Mouse (Mus musculus): ENCODE data around the gene Olfr19.

Gene Olfr19

DNA sequence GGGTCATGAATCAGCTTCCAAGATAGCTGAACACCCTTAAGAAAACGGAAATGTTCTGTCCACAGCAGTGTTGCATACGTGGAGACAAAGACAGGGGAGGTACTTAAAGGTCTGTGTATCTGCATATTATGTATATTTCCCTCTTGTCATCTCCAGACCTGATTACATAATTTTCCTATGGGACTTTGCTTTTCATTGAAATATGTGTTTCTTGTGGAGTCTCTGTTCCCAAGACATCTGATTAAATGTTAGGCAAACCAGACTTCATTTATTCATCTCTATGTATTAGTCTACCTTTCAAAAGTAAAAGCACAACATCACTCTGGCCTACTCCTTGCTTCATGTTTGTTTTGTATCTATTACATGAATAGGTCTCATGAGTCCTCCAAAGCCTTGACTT is at the start of gene Olfr19:
Gene Olfr19 (minus strand): TSS at position 101 of the 400 bp plus-strand sequence.
- no peak for TF ChIP-seq GATA4 (IDR thresholded peaks at IDR 0.05; ENCODE audit: insufficient replicate concordance, low read length)

DNA sequence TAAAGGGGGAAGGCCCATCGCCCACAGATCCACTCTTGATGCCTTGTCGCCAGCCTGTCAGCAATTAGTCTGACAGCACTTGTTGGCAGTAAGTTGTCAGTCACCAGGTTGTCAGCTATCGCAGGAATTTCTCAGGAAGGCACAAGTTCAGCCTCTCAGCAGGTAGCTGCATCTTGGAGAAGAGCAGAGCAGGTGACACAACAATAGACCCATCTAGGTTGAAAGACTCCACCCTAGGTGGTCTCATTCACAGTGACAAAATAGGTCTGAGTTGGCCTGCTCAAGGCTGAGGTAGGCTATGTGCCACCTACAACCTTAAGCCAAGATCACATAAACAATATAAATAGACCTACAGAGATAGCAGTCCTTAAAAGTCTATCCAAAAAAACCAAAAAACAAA is 8.8 kb upstream of the Olfr19 start:
- no peak for TF ChIP-seq GATA4 (IDR thresholded peaks at IDR 0.05; ENCODE audit: insufficient replicate concordance, low read length)

DNA sequence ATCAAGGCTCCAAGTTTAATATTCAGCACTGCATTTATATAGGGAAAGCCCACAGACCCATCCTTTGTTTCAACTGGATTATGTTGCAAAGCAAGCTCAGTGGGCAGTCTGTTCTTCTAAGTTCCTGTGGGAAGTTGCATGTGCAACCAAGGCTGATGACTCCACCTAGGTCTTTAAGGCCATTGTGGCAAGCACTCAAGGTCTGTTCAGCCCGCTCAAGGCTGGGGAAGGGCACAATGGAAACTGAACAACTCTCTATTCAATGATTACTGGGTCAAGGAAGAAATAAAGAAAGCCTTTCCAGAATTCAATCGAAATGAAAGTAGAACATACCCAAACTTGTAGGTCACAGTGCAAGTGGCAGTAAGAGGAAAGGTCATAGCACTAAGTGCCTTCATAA is 7.8 kb upstream of the Olfr19 start:
- no peak for TF ChIP-seq GATA4 (IDR thresholded peaks at IDR 0.05; ENCODE audit: insufficient replicate concordance, low read length)

GRCm38 (mm10) chr16:16664994-16665393 is 11.2 kb downstream of the Olfr19 start:
- TF ChIP-seq GATA4 (IDR thresholded peaks at IDR 0.05; ENCODE audit: insufficient replicate concordance, low read length) = no peak

- TF ChIP-seq GATA4 (IDR thresholded peaks at IDR 0.05; ENCODE audit: insufficient replicate concordance, low read length) = no peak
These were observed 31.1 kb downstream of the Olfr19 start for GRCm38 (mm10) chr16:16645148-16645547.

DNA sequence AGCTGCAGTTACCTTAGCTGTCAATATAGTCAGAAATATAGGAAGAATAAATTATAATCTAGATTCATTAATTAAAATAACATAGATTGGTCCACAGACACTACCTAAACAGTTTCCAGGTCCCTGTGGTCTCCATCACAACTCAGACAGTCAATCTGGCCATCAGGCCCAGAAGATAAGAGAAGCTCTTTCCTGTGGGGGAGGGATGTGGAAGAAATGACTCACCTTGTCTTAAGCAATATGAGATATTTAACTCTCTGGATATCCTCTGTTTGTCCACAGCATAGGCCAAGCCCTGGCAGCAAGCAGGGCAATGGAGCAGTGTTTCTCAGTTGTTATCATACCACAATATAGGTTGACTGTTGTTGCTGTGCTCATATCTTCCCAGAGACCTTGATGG is 42.5 kb downstream of the Olfr19 start:
- TF ChIP-seq GATA4 (IDR thresholded peaks at IDR 0.05; ENCODE audit: insufficient replicate concordance, low read length) = no peak

All from liver, adult (tissue).